Mouse (Mus musculus): ENCODE data around the gene Cubn. TPM values are rescaled to one million over a fixed set of nuclear protein-coding genes. Genes with fewer than 3 reads are reported as not detected.

Cubn gene
- polyA plus RNA-seq, 1 experiment from 2014 or later: 0.23 TPM

GRCm38 (mm10) chr2:13499196-13499595 is 7.6 kb upstream of the Cubn start:
- H3K36me3 ChIP-seq (ENCODE audit: control insufficient read depth, insufficient read depth, low read length): no peaks in the 10 kb centered on the region
- no peaks in the 10 kb centered on the region for H3K9me3 ChIP-seq (ENCODE audit: control insufficient read depth, low read length)
- no peak overlapping the region for H3K27ac ChIP-seq (ENCODE audit: low read depth, low read length)
- H3K9ac ChIP-seq (ENCODE audit: low read depth, low read length): no peak overlapping the region
- H3K4me3 ChIP-seq (ENCODE audit: low read depth, low read length): no peak overlapping the region
- H3K4me2 ChIP-seq (replicated peaks; ENCODE audit: low read depth, low read length): no peak overlapping the region
- 80% methylated on average over 7 of the region's 7 CpGs for WGBS
- ATAC-seq (ENCODE audit: low FRiP score): no peak
- DNase-seq (ENCODE audit: low spot score): no peak
- no peaks in the 10 kb centered on the region for H3K27me3 ChIP-seq (ENCODE audit: control insufficient read depth, insufficient read depth, low read length)
- H3K4me1 ChIP-seq (replicated peaks; ENCODE audit: control insufficient read depth, insufficient read depth, low read length): no peaks in the 10 kb centered on the region; the same call in 1 of the 2 replicates

GRCm38 (mm10) chr2:13496087-13496486 is 4.5 kb upstream of the Cubn start:
- Histone ChIP-seq H3K27ac (ENCODE audit: low read depth, low read length) (no peak overlapping the region), H3K27me3 (ENCODE audit: control insufficient read depth, insufficient read depth, low read length) (no peaks in the 10 kb centered on the region), H3K4me2 (replicated peaks; ENCODE audit: low read depth, low read length) (no peak overlapping the region), H3K9me3 (ENCODE audit: control insufficient read depth, low read length) (no peaks in the 10 kb centered on the region), H3K36me3 (ENCODE audit: control insufficient read depth, insufficient read depth, low read length) (no peaks in the 10 kb centered on the region), H3K9ac (ENCODE audit: low read depth, low read length) (no peak overlapping the region), H3K4me3 (ENCODE audit: low read depth, low read length) (no peak overlapping the region), H3K4me1 (replicated peaks; ENCODE audit: control insufficient read depth, insufficient read depth, low read length) (no peaks in the 10 kb centered on the region; the same call in 1 of the 2 replicates)
- ATAC-seq (ENCODE audit: low FRiP score) (no peak), DNase-seq (ENCODE audit: low spot score) (no peak)
- 86% methylated on average over 2 of the region's 2 CpGs for WGBS

- no peaks in the 10 kb centered on the region for H3K9me3 ChIP-seq (ENCODE audit: control insufficient read depth, low read length)
- H3K9ac ChIP-seq (ENCODE audit: low read depth, low read length): no peak overlapping the region
- no peak overlapping the region for H3K4me3 ChIP-seq (ENCODE audit: low read depth, low read length)
- H3K27me3 ChIP-seq (ENCODE audit: control insufficient read depth, insufficient read depth, low read length): no peaks in the 10 kb centered on the region
- H3K4me2 ChIP-seq (replicated peaks; ENCODE audit: low read depth, low read length): no peak overlapping the region
- H3K4me1 ChIP-seq (replicated peaks; ENCODE audit: control insufficient read depth, insufficient read depth, low read length): no peaks in the 10 kb centered on the region
- no peak overlapping the region for H3K27ac ChIP-seq (ENCODE audit: low read depth, low read length)
- no peak for ATAC-seq (ENCODE audit: low FRiP score)
- DNase-seq (ENCODE audit: low spot score): no peak
- WGBS: 80% methylated on average over 4 of the region's 4 CpGs
- no peaks in the 10 kb centered on the region for H3K36me3 ChIP-seq (ENCODE audit: control insufficient read depth, insufficient read depth, low read length)
Measured at GRCm38 (mm10) chr2:13492927-13493326, 1.3 kb upstream of the Cubn start.

GRCm38 (mm10) chr2:13490480-13490879 is 1.1 kb downstream of the Cubn start:
- Histone ChIP-seq H3K9ac (ENCODE audit: low read depth, low read length) (no peak overlapping the region), H3K4me3 (ENCODE audit: low read depth, low read length) (no peak overlapping the region), H3K27ac (ENCODE audit: low read depth, low read length) (no peak overlapping the region), H3K4me2 (replicated peaks; ENCODE audit: low read depth, low read length) (no peak overlapping the region), H3K9me3 (ENCODE audit: control insufficient read depth, low read length) (no peaks in the 10 kb centered on the region), H3K27me3 (ENCODE audit: control insufficient read depth, insufficient read depth, low read length) (no peaks in the 10 kb centered on the region), H3K4me1 (replicated peaks; ENCODE audit: control insufficient read depth, insufficient read depth, low read length) (no peaks in the 10 kb centered on the region), H3K36me3 (ENCODE audit: control insufficient read depth, insufficient read depth, low read length) (no peaks in the 10 kb centered on the region)
- DNase-seq (ENCODE audit: low spot score): no peak
- 87% methylated on average over 2 of the region's 2 CpGs for WGBS
- ATAC-seq (ENCODE audit: low FRiP score): no peak

- no peaks in the 10 kb centered on the region for H3K27me3 ChIP-seq (ENCODE audit: control insufficient read depth, insufficient read depth, low read length)
- ATAC-seq (ENCODE audit: low FRiP score) (no peak), DNase-seq (ENCODE audit: low spot score) (no peak)
- no peak overlapping the region for H3K27ac ChIP-seq (ENCODE audit: low read depth, low read length)
- no peak overlapping the region for H3K4me3 ChIP-seq (ENCODE audit: low read depth, low read length)
- no peak overlapping the region for H3K9ac ChIP-seq (ENCODE audit: low read depth, low read length)
- H3K9me3 ChIP-seq (ENCODE audit: control insufficient read depth, low read length): no peaks in the 10 kb centered on the region
- H3K36me3 ChIP-seq (ENCODE audit: control insufficient read depth, insufficient read depth, low read length): no peaks in the 10 kb centered on the region
- no peak overlapping the region for H3K4me2 ChIP-seq (replicated peaks; ENCODE audit: low read depth, low read length)
- 85% methylated on average over 8 of the region's 8 CpGs for WGBS
- no peaks in the 10 kb centered on the region for H3K4me1 ChIP-seq (replicated peaks; ENCODE audit: control insufficient read depth, insufficient read depth, low read length)
Measured at GRCm38 (mm10) chr2:13486470-13486869, 5.1 kb downstream of the Cubn start.

GRCm38 (mm10) chr2:13484566-13484965 is 7.0 kb downstream of the Cubn start:
- no peak overlapping the region for H3K9ac ChIP-seq (ENCODE audit: low read depth, low read length)
- no peaks in the 10 kb centered on the region for H3K4me1 ChIP-seq (replicated peaks; ENCODE audit: control insufficient read depth, insufficient read depth, low read length)
- H3K9me3 ChIP-seq (ENCODE audit: control insufficient read depth, low read length): no peaks in the 10 kb centered on the region
- no peak overlapping the region for H3K4me3 ChIP-seq (ENCODE audit: low read depth, low read length)
- ATAC-seq (ENCODE audit: low FRiP score) (no peak), DNase-seq (ENCODE audit: low spot score) (no peak)
- WGBS: 87% methylated on average over 3 of the region's 3 CpGs
- no peak overlapping the region for H3K27ac ChIP-seq (ENCODE audit: low read depth, low read length)
- H3K4me2 ChIP-seq (replicated peaks; ENCODE audit: low read depth, low read length): no peak overlapping the region
- no peaks in the 10 kb centered on the region for H3K27me3 ChIP-seq (ENCODE audit: control insufficient read depth, insufficient read depth, low read length)
- no peaks in the 10 kb centered on the region for H3K36me3 ChIP-seq (ENCODE audit: control insufficient read depth, insufficient read depth, low read length)

- Histone ChIP-seq H3K4me1 (replicated peaks; ENCODE audit: control insufficient read depth, insufficient read depth, low read length) (no peaks in the 10 kb centered on the region), H3K4me2 (replicated peaks; ENCODE audit: low read depth, low read length) (no peak overlapping the region), H3K27me3 (ENCODE audit: control insufficient read depth, insufficient read depth, low read length) (no peaks in the 10 kb centered on the region), H3K9ac (ENCODE audit: low read depth, low read length) (no peak overlapping the region), H3K36me3 (ENCODE audit: control insufficient read depth, insufficient read depth, low read length) (no peaks in the 10 kb centered on the region), H3K27ac (ENCODE audit: low read depth, low read length) (no peak overlapping the region), H3K4me3 (ENCODE audit: low read depth, low read length) (no peak overlapping the region), H3K9me3 (ENCODE audit: control insufficient read depth, low read length) (no peaks in the 10 kb centered on the region)
- no peak for ATAC-seq (ENCODE audit: low FRiP score)
- DNase-seq (ENCODE audit: low spot score): no peak
- 87% methylated on average over 2 of the region's 2 CpGs for WGBS
Measured at GRCm38 (mm10) chr2:13480744-13481143, 10.9 kb downstream of the Cubn start.

GRCm38 (mm10) chr2:13479165-13479564 is 12.4 kb downstream of the Cubn start:
- Histone ChIP-seq H3K4me2 (replicated peaks; ENCODE audit: low read depth, low read length) (no peak overlapping the region), H3K9ac (ENCODE audit: low read depth, low read length) (no peak overlapping the region), H3K9me3 (ENCODE audit: control insufficient read depth, low read length) (no peaks in the 10 kb centered on the region), H3K4me3 (ENCODE audit: low read depth, low read length) (no peak overlapping the region), H3K27ac (ENCODE audit: low read depth, low read length) (no peak overlapping the region), H3K4me1 (replicated peaks; ENCODE audit: control insufficient read depth, insufficient read depth, low read length) (no peaks in the 10 kb centered on the region), H3K36me3 (ENCODE audit: control insufficient read depth, insufficient read depth, low read length) (no peaks in the 10 kb centered on the region), H3K27me3 (ENCODE audit: control insufficient read depth, insufficient read depth, low read length) (no peaks in the 10 kb centered on the region)
- whole genome bisulfite sequencing: 96% methylated on average over 7 of the region's 7 CpGs
- no peak for ATAC-seq (ENCODE audit: low FRiP score)
- DNase-seq (ENCODE audit: low spot score): no peak

- Histone ChIP-seq H3K36me3 (ENCODE audit: control insufficient read depth, insufficient read depth, low read length) (no peaks in the 10 kb centered on the region), H3K9me3 (ENCODE audit: control insufficient read depth, low read length) (no peaks in the 10 kb centered on the region), H3K4me3 (ENCODE audit: low read depth, low read length) (no peak overlapping the region), H3K4me2 (replicated peaks; ENCODE audit: low read depth, low read length) (no peak overlapping the region), H3K4me1 (replicated peaks; ENCODE audit: control insufficient read depth, insufficient read depth, low read length) (no peaks in the 10 kb centered on the region), H3K9ac (ENCODE audit: low read depth, low read length) (no peak overlapping the region), H3K27me3 (ENCODE audit: control insufficient read depth, insufficient read depth, low read length) (no peaks in the 10 kb centered on the region), H3K27ac (ENCODE audit: low read depth, low read length) (no peak overlapping the region)
- ATAC-seq (ENCODE audit: low FRiP score) (no peak), DNase-seq (ENCODE audit: low spot score) (no peak)
- 95% methylated on average over 3 of the region's 3 CpGs for WGBS
Measured at GRCm38 (mm10) chr2:13470108-13470507, 21.5 kb downstream of the Cubn start.

All from hindbrain, embryonic 11.5 days (tissue).